Mouse (Mus musculus) MN1 (cell line): ENCODE data around the gene Slc8a3.
"Not testable (repeated sequence)": the region's sequence is repeated elsewhere in the genome, so short reads cannot be mapped to it uniquely, and the experiment has no call there.

Experiments
- DNase-seq: peaks from one replicate; pipeline ENCODE4 v3.0.0-alpha.2; 2016; ENCODE audit warnings: low spot score

Slc8a3 gene

DNA sequence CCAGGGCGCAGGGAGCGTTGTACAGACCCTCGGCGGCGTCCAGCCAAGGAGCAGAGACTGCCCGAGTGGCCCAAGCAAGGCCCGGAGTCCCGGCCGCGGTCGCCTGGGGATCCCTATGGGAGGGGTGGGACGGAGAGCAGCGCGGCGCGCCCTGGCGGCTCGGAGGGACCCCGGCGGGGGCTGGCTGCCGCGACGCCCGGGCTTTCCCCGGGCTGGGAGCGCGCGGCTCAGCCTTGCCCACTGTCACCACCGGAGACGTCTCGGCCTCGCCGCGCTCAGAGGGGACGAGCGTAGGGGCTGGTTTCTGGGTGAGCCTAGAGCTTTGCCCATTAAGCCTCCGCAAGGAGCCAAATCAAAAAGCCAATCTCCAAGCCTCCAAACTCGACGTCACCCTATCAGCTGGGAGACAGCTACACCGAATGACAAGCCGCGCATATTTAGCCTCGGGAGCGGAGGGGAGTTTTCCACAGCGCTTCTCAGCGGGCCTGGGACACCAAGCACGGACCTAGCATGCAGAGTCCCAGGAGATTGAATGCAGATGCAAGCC, at the start of gene Slc8a3:
Slc8a3 (minus strand) TSS at position 306 of the 547 bp plus-strand sequence.
- peak; percentile 62 for DNase-seq

DNA sequence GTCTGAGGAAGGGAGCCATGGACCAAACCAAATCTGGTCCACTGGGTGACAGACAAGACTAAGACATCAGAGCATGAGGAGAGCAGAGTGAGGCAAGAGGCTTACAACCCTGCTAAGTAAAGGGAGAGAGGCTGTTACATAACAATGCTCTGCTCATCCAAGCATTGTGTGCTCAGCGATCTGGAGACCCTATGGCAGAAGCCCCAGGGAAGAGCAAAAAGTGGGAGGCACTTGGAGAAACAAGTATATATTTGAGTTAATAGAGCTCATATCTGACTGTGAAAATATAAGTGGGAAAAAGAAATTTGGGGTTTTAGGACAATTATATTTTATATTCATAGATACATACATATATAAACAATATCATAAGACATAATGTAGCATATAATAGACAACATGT, 46.4 kb upstream of the Slc8a3 start, which contains the start of gene Gm4787:
Gm4787 (minus strand) TSS at position 101 of the 400 bp plus-strand sequence.
- not testable (repeated sequence) for DNase-seq

DNA sequence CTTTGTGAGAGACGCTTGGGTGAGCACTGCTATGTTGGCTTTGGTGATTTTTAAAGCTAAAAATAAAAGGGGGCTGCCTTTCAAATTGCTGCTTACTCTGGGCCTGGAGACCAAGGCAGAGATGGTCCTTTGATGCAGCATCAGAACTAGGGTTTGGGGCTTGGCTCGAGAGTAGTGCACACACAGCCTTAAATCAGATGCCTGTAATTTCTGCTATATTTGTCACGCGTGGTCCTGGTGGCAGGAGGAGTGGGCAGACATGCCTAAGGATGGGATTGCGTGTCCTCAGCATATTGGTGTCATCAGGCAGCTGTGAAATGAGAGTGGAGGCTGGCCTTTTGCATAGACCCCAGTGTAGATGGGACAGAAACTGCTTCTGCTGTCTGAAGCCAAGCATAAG, 861 bp upstream of the Slc8a3 start:
- DNase-seq, result no peak

DNA sequence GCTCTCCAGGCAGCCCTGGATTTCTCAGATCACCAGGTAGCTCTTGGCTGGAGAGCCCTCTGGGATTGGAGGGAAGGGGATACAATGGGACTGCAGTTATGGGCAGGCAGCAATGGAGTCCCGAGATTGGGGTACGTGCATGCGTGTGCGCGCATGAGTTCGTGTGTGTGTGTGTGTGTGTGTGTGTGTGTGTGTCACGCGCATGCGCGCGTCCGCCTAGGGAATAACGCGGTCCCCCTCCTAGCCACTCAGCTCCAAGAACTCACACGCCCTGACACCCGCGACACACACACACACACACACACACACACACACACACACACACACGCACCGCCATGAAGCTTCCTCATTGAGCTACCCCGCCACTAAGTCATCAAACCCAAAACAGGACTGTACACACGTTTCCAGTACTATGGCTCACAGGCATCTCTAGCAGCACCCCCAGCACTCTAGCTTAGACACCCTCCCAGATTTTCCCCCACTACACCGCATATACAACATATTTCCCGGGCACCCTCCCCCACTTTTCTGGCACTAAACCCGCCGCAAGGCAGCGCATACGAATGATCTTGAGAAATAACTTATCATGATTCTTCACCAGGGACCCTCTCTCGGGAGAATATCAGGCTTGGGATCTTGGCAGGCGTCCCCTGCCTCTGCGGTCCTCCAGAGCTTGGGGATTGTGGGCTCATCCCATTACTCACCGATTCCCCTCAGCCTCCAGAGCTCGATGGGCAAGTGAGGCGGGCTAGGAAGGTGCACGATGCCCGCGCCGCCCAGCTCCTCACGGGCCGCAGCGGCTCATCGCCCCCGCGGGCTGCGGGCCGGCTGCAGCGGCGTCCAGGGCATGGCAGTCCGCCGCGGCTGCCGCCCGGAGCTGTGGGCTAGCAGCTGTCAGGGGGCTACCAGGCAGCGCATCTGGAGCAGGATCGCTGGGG, 774 bp downstream of the Slc8a3 start:
- peak; percentile 61 for DNase-seq

DNA sequence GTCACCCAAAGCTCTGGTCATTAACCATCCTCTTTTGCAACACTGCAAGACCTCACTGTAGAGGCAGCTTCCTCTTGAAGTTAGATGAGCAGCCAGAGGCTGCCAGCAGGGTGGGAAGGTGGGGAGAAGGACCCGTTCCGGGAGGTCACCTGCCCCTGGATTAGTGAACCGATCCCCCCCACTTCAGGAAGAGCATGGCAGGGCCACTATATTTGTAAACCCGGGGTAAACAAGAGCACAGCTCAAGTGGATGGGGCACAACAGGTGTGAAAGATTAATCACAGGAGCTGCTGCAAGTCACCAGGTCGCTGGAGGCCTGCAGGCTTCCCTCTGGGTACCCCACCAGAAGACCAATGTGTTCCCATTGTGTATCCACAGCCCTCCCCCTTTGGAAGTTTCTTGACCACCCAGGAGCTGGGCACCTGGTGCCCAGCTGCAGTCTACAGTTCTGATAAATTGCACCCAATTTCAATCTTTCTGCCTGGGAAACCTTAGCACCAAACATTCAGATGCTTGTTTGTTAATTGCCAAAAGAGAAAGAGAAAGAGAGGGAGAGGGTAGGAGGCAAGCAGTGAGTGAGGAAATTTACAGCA, 1.8 kb downstream of the Slc8a3 start:
- no peak for DNase-seq

DNA sequence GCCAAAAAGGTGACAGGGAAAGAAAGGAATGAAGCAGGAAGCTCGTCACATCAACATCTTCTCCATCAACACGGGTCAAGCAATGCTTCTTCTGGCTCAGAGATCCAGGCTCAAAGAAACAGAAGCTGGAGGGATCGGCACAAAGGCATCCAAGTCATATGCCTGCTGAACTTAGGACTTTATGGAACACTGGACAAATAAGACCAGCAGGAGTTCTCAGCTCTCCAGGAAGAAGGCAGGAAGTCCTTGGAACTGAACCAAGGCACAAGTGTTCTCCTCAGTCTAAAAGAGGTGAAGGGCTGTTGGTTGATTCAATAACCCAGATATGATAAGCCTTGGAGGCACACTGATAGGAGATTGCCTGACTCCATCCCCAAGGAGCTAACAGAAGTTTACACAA, 8.0 kb downstream of the Slc8a3 start:
- no peak for DNase-seq

DNA sequence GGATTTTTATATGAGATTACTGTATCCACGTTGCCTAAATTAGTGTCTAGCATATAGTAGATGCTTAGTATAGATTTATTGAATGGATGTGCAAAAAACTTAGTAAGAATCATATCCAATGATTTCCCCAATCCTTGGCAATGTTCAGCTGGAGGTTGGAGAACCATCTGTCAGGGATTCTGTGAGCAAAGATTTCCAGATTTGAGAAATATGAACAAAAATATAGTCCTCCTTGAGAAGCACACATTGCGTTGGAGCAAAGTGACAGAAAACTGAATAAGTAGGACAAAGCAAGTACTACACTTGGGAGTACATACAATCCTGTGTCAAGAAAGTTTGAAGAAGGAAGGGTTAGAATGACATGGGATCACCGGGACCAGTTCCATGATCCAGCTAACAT, 8.9 kb downstream of the Slc8a3 start:
- DNase-seq, result no peak

DNA sequence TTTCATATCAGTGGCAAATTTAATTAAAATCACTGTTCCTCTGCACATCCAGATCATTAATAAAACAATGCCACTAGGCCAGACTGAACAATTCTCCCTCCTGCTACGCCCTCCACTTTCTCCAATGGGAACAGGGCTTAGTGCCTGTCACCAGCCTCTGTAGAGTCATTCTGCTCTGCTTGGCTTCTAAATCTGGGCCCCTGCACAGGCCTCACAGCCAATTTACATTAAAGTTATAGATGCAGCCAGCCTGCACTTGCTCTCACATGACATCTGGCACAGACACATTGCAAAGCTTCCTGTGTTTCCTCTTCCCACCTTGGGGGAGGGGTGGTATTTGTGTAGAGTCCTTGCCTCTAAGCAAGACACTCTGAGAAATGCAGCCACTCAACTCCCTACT, 12.0 kb downstream of the Slc8a3 start:
- DNase-seq, result peak; percentile 79

DNA sequence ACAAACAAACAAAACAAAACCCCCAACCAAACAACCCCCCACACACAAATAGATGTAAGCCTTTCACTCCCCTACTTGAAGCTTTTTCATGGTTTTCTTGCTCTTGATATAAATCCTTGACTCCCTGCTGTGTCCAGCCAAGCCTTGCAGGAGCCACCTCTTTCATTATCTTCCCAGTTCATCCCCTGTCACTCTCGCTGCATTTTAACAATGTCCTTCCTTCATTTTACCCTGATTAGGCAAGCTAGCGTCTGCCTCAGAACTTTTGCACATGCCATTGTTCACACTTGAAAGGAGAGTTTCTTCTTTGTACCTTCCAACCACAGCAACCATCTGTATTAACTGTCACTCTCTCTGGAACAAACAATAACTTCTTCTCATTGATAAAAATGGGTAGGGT, 15.2 kb downstream of the Slc8a3 start:
- no peak for DNase-seq

DNA sequence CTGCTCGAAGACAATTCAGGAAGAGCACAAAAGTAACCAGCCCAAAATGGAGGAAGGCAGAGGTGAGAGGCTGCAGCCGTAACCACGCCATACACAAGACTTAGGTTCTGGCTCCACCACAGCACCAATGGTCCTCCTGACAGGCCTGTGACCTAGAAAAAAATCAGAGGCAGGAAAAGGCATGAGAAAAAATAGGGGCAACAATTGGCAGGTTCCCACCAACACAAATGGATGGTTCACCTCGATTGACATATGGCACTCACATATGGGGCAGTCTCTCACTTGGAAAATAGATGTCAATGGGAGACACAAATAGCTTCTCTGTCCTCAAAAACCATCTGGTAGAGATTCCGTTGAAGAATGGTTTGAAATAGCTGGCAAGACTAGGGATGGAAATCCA, 17.0 kb downstream of the Slc8a3 start:
- no peak for DNase-seq

DNA sequence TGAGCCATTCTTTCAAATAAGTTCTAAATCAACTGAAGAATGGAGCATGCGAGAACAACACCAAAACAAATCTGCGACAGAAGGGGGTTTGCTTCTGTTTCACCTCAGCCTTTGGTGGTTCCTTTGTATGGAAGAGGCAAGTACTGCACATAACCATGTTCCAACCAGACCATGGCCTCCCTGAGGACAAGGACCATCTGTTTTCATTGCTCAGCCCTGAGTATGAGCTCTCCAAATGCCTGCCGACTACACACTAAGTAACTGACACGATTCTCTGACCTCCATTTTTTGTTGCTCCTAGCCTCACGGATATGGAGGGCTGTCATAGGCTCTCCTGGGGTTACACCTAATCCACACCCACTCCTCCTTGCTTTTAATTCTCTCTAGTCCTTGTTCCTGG, 29.4 kb downstream of the Slc8a3 start:
- DNase-seq, result no peak

DNA sequence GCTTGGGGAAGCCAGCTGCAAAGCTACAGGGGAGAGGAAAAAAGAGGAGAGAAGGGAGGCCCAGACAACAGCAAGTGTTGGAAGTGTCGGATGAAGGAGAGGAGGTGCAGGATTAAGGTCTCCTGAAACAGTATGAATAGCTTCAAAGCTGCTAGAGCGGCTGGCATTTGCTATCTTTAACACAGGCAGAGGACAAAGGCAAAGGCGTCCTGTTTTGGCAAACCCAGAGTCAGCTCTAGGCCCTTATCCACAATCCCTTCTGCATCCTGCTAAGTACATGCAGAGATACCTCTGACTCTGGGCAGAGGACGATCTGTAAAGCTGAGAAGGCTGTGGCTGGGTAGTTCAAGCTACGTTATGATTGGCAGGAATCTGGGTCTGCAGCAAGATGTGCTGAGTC, 38.4 kb downstream of the Slc8a3 start:
- no peak for DNase-seq

DNA sequence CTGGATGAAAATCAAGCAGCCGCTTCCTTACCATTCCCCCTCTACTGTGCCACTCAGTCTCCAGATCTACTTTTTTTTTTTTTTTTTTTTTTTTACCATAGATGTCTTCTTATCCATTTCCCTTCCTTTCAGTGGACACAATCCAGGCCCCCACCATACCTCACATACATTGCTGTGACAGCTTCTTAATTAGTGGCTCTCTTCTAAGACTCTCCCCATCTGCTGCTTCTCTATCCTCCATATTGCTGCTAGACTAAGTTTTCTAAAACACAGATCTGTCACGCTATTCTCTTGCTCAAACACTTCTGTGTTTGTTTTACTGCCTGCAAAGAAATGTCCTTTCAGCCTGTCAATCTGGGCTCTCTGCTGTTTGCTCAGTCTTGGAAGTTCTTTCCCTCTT, 54.9 kb downstream of the Slc8a3 start:
- DNase-seq, result no peak

DNA sequence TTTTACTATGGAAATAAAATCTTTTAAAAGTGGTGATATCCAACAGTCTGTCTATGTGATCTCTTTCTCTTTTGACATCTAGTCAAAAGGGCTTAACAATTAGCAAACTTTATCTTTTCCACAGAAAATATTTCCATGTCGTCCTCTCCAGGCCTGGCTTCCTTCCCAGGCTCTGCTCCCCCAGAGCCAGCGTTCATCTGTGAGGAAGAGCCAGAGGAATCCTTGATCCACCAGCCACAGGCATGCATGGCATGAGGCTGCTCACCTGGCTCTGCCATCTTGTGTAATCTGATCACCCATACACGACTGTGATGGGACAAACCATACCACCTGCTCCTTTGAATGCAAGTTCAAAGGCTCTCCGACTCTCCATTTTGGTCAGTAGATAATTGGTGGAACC, 58.4 kb downstream of the Slc8a3 start:
- DNase-seq, result no peak

DNA sequence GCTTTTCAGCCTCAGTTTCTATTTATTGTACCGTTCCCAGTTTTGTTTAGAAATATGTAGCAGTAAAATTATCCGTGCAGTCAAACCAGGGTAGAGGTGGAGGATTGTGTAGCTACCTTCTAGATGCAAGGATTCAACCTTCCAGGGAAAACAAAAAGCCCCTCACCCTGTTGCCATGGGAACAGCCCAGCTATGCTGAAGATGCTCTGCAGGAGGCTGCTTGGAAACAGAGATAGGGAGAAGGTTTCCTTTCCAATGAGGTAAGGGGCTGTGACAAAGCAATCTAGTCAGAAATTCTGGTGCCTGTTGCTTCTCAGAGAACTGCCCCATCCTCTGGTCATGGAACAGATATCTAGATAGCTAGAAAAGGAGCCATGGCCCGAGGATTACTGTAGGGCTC, 59.6 kb downstream of the Slc8a3 start:
- no peak for DNase-seq

DNA sequence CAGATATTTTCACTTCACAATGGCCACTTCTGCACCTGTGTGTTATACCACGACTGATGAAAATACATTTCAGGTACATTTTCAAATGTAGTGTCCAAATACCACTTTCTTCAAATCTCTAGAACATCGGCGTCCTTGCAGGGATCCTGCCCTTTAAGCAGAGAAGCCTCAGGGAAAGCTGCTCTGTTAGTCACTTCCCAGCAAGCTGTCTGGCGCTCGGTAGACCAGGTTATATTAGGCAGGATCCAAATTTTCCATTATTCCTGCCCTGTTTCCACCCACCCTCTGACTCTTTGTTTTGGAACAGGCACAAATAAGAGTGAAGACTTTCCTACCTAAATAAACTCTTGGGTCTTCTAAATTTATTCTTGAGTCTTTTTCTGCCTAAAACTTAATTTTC, 63.7 kb downstream of the Slc8a3 start:
- no peak for DNase-seq

DNA sequence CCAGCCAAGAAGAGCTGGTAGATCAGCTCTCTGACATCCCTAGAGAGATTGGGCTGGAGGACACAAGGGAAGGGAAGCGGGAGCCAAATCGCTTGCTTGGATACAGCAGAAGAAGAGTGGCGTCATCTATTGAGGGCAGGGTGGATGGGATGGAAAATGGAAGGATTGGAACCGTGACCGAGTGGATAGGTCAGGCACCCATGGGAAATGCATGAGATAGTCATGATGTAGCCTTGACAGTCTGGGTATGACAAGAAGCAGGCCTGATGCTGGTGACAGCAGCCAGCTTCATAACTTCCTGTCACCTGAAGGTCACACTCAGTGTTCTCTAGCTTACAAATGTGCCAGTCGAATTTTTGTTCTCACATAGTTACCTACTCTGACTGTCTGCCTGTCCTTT, 70.2 kb downstream of the Slc8a3 start:
- no peak for DNase-seq

DNA sequence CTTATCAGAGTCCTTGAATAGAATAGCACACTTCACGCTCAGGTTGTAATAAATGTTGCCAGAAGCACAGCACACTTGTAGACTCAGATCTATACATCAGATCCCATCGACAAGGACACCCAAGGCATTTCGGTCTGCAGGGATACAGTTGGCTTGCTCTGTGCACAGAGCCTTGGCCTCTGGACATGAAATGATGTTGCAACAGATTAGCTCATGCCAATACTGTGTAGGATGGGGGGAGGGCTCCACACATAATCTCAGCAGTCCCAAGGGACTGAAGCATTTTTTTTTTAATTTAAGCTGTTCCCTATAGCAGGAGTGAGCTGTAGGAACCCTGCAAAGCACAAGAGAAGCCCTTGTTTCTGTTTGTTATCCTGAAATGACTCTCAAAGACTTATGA, 74.8 kb downstream of the Slc8a3 start:
- DNase-seq, result peak; percentile 53

DNA sequence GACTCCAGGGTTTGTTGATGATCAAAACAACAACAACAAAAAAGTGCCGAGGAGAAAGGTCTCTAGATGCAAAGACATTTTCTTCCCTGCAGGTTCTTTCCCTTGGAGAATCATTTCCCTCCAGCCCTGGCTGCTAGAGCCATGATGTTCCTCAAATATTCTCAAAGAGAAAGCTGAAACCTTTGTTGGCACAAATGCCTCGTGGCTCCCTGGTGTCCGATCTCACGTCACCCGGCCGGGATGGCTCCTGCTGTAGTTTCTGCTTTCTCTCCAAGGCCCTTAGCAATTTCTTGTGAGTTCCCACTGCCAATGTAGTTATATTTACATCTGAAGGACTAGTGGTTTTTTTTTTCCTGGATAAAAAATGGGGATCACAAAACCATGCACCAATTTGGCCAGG, 87.6 kb downstream of the Slc8a3 start:
- DNase-seq, result no peak

DNA sequence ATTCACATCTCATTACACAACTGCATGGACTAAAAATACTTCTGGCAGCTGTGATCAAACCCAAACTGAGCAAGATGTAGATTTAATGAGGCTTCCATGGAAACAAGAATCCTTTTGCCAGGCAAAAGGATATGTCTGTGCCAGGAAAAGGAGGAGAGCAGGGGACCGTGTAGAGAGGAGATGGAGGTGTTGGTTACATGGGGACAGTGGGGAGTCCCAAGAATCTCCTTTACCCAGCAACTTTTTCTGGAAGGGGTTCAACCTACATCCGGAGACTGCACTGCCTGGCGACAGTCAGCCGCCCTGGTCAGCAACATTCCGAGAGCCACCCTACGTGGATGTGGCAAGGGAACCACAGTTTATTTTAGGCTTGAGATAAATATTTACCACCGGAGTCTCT, 88.0 kb downstream of the Slc8a3 start:
- DNase-seq, result no peak

DNA sequence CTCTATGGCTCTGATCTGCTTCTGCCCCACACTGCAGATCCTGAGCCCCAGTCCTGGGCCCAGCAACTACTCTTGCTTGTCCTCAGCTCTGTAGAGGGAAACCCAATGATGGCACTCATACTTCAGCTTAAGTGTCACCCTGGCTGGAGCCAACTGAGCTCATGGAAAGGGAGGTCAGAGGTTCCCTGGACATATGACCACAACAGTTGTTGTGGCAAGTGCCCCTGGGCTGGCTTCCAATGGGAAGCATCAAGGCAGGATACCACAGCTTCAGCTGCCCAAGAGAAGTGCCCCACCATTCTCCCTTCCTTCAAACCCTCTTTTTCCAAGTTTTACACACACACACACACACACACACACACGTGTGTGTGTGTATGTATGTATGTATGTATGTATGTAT, 88.5 kb downstream of the Slc8a3 start:
- no peak for DNase-seq

DNA sequence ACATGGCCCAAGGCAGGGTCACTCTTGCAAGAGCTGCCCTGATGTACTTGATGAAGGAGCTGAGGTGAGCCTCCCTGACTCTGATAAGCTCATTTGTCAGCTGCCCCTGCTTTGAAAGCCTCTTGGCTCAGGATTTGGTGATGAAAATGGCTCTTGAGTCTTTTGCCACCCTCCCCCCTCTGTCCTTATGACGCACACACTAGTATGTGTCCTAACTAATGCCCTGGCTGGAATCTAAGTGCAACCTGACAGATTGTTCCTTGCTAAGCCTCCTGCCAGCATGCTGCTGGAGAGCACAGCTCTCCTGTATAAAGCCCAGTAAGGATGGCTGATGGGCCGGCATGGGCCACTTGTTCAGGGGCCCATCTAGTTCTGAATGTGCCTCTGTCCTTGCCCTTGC, 91.3 kb downstream of the Slc8a3 start:
- no peak for DNase-seq

DNA sequence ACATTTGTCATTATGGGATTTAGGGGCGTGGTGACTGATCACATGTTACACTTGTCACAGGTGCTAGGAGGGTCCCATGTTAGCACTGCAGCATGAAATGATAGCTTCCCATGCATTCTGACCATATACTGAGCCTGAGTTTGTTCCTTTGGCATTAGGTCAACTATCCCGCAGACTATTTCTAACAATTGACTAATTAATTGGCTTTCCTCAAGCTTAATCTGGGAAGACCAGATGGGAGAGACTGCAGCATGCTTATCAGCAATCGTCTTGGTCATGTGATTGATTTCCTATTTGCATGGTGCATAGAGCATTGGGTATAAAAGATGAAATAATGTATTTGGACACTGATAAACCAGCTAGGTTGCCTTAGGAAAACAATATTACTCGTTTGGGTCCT, 91.9 kb downstream of the Slc8a3 start:
- DNase-seq, result no peak
